Mouse (Mus musculus) adrenal gland, postnatal 4 days (tissue): ENCODE results near the gene Rnf181. TPM values are rescaled to one million over a fixed set of nuclear protein-coding genes. Genes with fewer than 3 reads are reported as not detected.

Experiments used
- DNase-seq, 2 experiments: peaks; one replicate each; pipeline ENCODE4 v3.0.0; 2021 to 2022; ENCODE audit warnings: low spot score in 2 of 2, mixed read lengths in 2 of 2
- long read RNA-seq, 2 experiments: library from polyadenylated mRNA; stranded (forward); transcript quantifications; one replicate each; pipeline ENCODE4 v2.0.0; 2021
- total RNA-seq, 2 experiments: library from RNA; stranded (reverse); gene quantifications; 2 replicates each; pipeline ENCODE4 v1.2.3; 2021

Rnf181 gene
- total RNA-seq, result 100 to 1,000 TPM; 329 to 344 TPM
- long read RNA-seq, experiment 1, transcript Rnf181-201 (5 exons, 1,434 nt), result major isoform, 97 of 206 reads
- long read RNA-seq, experiment 1, transcript Rnf181-214 (1 exons, 2,410 nt), result minor isoform, 9 of 206 reads
- long read RNA-seq, experiment 1, partial matches to known transcripts, result 17 of 206 reads
- long read RNA-seq, experiment 1, other reads (novel, unspliced or antisense), result 78 of 206 reads
- long read RNA-seq, experiment 2, transcript Rnf181-214 (1 exons, 2,410 nt), result minor isoform, 25 of 447 reads
- long read RNA-seq, experiment 2, transcript Rnf181-201 (5 exons, 1,434 nt), result major isoform, 224 of 447 reads
- long read RNA-seq, experiment 2, partial matches to known transcripts, result 77 of 447 reads
- long read RNA-seq, experiment 2, other reads (novel, unspliced or antisense), result 114 of 447 reads

- no peak for DNase-seq
Measured at GRCm38 (mm10) chr6:72366844-72367443, at the start of gene Rnf181. TSS of gene Rnf181 (minus strand) at chr6:72366956.

GRCm38 (mm10) chr6:72415964-72416772 lies 49.4 kb upstream of the Rnf181 start:
- no peak for DNase-seq

GRCm38 (mm10) chr6:72415181-72415580 lies 48.4 kb upstream of the Rnf181 start:
- DNase-seq, result no peak

GRCm38 (mm10) chr6:72414076-72414756 lies 47.5 kb upstream of the Rnf181 start, which contains the start of gene Ggcx:
TSS of gene Ggcx (plus strand) at chr6:72414308.
- DNase-seq, result peak; percentile 78 to 86

- no peak for DNase-seq
Measured at GRCm38 (mm10) chr6:72410518-72410917, 43.8 kb upstream of the Rnf181 start.

- no peak for DNase-seq
Measured at GRCm38 (mm10) chr6:72410003-72410402, 43.2 kb upstream of the Rnf181 start.

GRCm38 (mm10) chr6:72409567-72409966 lies 42.8 kb upstream of the Rnf181 start:
- no peak for DNase-seq

- DNase-seq, result peak; percentile 52 to 74
Measured at GRCm38 (mm10) chr6:72407119-72407518, 40.4 kb upstream of the Rnf181 start.

- no peak for DNase-seq
Measured at GRCm38 (mm10) chr6:72405356-72405755, 38.6 kb upstream of the Rnf181 start.

GRCm38 (mm10) chr6:72401875-72402274 lies 35.1 kb upstream of the Rnf181 start:
- peak; percentile 49 to 51 for DNase-seq

- no peak for DNase-seq
Measured at GRCm38 (mm10) chr6:72399967-72400366, 33.2 kb upstream of the Rnf181 start.

GRCm38 (mm10) chr6:72396837-72397251 lies 30.1 kb upstream of the Rnf181 start:
- no peak for DNase-seq

GRCm38 (mm10) chr6:72392341-72392740 lies 25.6 kb upstream of the Rnf181 start:
- no peak for DNase-seq

GRCm38 (mm10) chr6:72390795-72391521 lies 24.2 kb upstream of the Rnf181 start:
- peak in 1 of 2 experiments; percentile 47 for DNase-seq

- DNase-seq, result peak; percentile 54 to 68
Measured at GRCm38 (mm10) chr6:72389941-72390771, 23.4 kb upstream of the Rnf181 start, which contains the start of gene Vamp8. TSS of gene Vamp8 (minus strand) at chr6:72390703.

GRCm38 (mm10) chr6:72389471-72389940 lies 22.8 kb upstream of the Rnf181 start:
- peak in 1 of 2 experiments; percentile 23 for DNase-seq

GRCm38 (mm10) chr6:72388791-72389329 lies 22.1 kb upstream of the Rnf181 start:
- DNase-seq, result no peak

- no peak for DNase-seq
Measured at GRCm38 (mm10) chr6:72388266-72388665, 21.5 kb upstream of the Rnf181 start.

- DNase-seq, result no peak
Measured at GRCm38 (mm10) chr6:72387816-72388215, 21.1 kb upstream of the Rnf181 start.
